ENCODE assay signal across 10 mouse cellular contexts in genomic region chr16:17776828-17777227, GRCm38 (mm10). TPM values are rescaled to one million over a fixed set of nuclear protein-coding genes. Genes with fewer than 3 reads are reported as not detected.
A peak's percentile ranks its signal among the peaks of the same experiment; 100 is the strongest.
DNase-seq lines count a peak whose midpoint lies in the region; ATAC-seq and TF ChIP-seq lines count a peak whose summit lies in the region.
"Had no signal": no experiment of that assay in that cellular context is flagged by ENCODE, and none has a peak within 500 bp of the region (broad histone marks: within the 10 kb centered on the region; RNA-seq: fewer than 3 reads in every experiment).

No protein-coding gene starts in this region.

- no peak overlapping the region for H3K4me3 ChIP-seq in G1E (ENCODE audit: low read depth, low read length)
- H3K4me3 ChIP-seq in forebrain, embryonic 15.5 days, result no peak overlapping the region
- H3K4me3 ChIP-seq: heart, embryonic 13.5 days; megakaryocyte, embryonic 14.5 days had no signal

- peak; percentile 55 to 56 for DNase-seq in cerebellum, adult 18-20 months
- DNase-seq in cerebellum, adult 9-11 months, result no peak
- peak; percentile 42 to 51 for DNase-seq in layer of hippocampus, postnatal 10 days (ENCODE audit: low spot score in 2 of 2)
- DNase-seq in layer of hippocampus, adult 9-10 months (ENCODE audit: low spot score), result no peak
- no peak for DNase-seq in G1E (ENCODE audit: low spot score)
- DNase-seq in kidney, postnatal 4 days, result peak; percentile 75 to 78

- no peaks in the 10 kb centered on the region for H3K9me3 ChIP-seq in G1E (replicated peaks)
- H3K9me3 ChIP-seq in forebrain, embryonic 15.5 days, result no peaks in the 10 kb centered on the region
- H3K9me3 ChIP-seq: heart, embryonic 13.5 days; megakaryocyte, embryonic 14.5 days had no signal

- no peaks in the 10 kb centered on the region for H3K4me1 ChIP-seq in G1E (ENCODE audit: insufficient read depth, low read depth, low read length)
- no peaks in the 10 kb centered on the region for H3K4me1 ChIP-seq in forebrain, embryonic 15.5 days

- no peak overlapping the region for H3K4me2 ChIP-seq in forebrain, embryonic 15.5 days (replicated peaks)
- H3K4me2 ChIP-seq: heart, embryonic 13.5 days had no signal

- peak; percentile 67; the same call in 1 of the 2 replicates for TF ChIP-seq CTCF in G1E (IDR thresholded peaks at IDR 0.05; ENCODE audit: low read depth, low read length)

- no peak overlapping the region for H3K9ac ChIP-seq in forebrain, embryonic 15.5 days (replicated peaks)
- H3K9ac ChIP-seq: heart, embryonic 13.5 days had no signal

- no peak overlapping the region for H3K27ac ChIP-seq in forebrain, embryonic 15.5 days (replicated peaks)
- H3K27ac ChIP-seq: heart, embryonic 13.5 days had no signal

- no peak for ATAC-seq in G1E (ENCODE audit: extremely low read depth, insufficient number of reproducible peaks, low FRiP score, poor library complexity, severe bottlenecking)
- no peak for ATAC-seq in inflammation-experienced regulatory T-cells, adult 6 months
- no peak for ATAC-seq in forebrain, embryonic 15.5 days (replicated peaks)

- H3K36me3 ChIP-seq in G1E (replicated peaks), result no peaks in the 10 kb centered on the region
- H3K36me3 ChIP-seq in forebrain, embryonic 15.5 days, result peaks cover 50% of the 10 kb centered on the region

- H3K27me3 ChIP-seq in G1E (ENCODE audit: insufficient read depth, low read length), result peaks cover 37% of the 10 kb centered on the region
- no peaks in the 10 kb centered on the region for H3K27me3 ChIP-seq in forebrain, embryonic 15.5 days
- H3K27me3 ChIP-seq: heart, embryonic 13.5 days had no signal

- 64% methylated on average over 11 of the region's 11 CpGs for WGBS in forebrain, embryonic 15.5 days

RNA-seq across cellular contexts. Expression of gene Klhl22, which starts 17.4 kb away (rescaled TPM):
- total RNA-seq in layer of hippocampus, postnatal 10 days (2021), result 100 to 1,000 TPM; 108 TPM
- total RNA-seq in G1E (2014; fragmentation: Nextera tagmentation) (not detected in 2 replicates), G1E (2017) (0.06 and 2.1 TPM in 2 replicates)
- not detected in 2 replicates for polyA plus RNA-seq in G1E (2012)
- polyA plus RNA-seq in inflammation-experienced regulatory T-cells, adult 6 months (2017; shearing (Covaris generic)), result 10 to 100 TPM; 11.8 to 28.7 (median 13.4) TPM
- polyA plus RNA-seq in forebrain, embryonic 15.5 days (2015; fragmentation: Nextera tagmentation; extraction: Ambion mirVana), result 69.7 and 72.1 TPM in 2 replicates

RNA-seq across cellular contexts. Expression of gene Scarf2, which starts 20.3 kb away (rescaled TPM):
- total RNA-seq in layer of hippocampus, postnatal 10 days (2021), result 1 to 10 TPM; 4.7 to 5.0 TPM
- total RNA-seq in G1E (2014; fragmentation: Nextera tagmentation), result not detected in 2 replicates
- 0.06 TPM in 1 of 2 replicates, not detected in the other for total RNA-seq in G1E (2017)
- not detected in 2 replicates for polyA plus RNA-seq in G1E (2012)
- polyA plus RNA-seq in inflammation-experienced regulatory T-cells, adult 6 months (2017; shearing (Covaris generic)), result not detected
- 1.3 TPM in 2 replicates for polyA plus RNA-seq in forebrain, embryonic 15.5 days (2015; fragmentation: Nextera tagmentation; extraction: Ambion mirVana)

RNA-seq across cellular contexts. Expression of gene Med15, which starts 44.1 kb away (rescaled TPM):
- total RNA-seq in layer of hippocampus, postnatal 10 days (2021), result 10 to 100 TPM; 66.2 to 69.6 TPM
- total RNA-seq in G1E (2014; fragmentation: Nextera tagmentation) (80.8 and 97.0 TPM in 2 replicates), G1E (2017) (20.3 and 23.4 TPM in 2 replicates)
- polyA plus RNA-seq in G1E (2012), result 221 and 227 TPM in 2 replicates
- polyA plus RNA-seq in inflammation-experienced regulatory T-cells, adult 6 months (2017; shearing (Covaris generic)), result 100 to 1,000 TPM in 1 of 3 experiments, 10 to 100 TPM in 2; 69.3 to 109 (median 71.8) TPM
- 44.9 and 48.2 TPM in 2 replicates for polyA plus RNA-seq in forebrain, embryonic 15.5 days (2015; fragmentation: Nextera tagmentation; extraction: Ambion mirVana)

RNA-seq across cellular contexts. Expression of gene B830017H08Rik, which starts 56.1 kb away (rescaled TPM):
- total RNA-seq in layer of hippocampus, postnatal 10 days (2021), result 1 to 10 TPM; 4.5 to 5.8 TPM
- total RNA-seq in G1E (2014; fragmentation: Nextera tagmentation) (not detected in 2 replicates), G1E (2017) (0.33 TPM in 1 of 2 replicates, not detected in the other)
- polyA plus RNA-seq in G1E (2012), result 0.17 and 0.23 TPM in 2 replicates
- not detected for polyA plus RNA-seq in inflammation-experienced regulatory T-cells, adult 6 months (2017; shearing (Covaris generic))
- polyA plus RNA-seq in forebrain, embryonic 15.5 days (2015; fragmentation: Nextera tagmentation; extraction: Ambion mirVana), result 0.93 and 1.3 TPM in 2 replicates
- polyA plus RNA-seq: heart, embryonic 13.5 days had no signal

Comparison
In these comparisons a context has a peak if more than half of its experiments do, and no peak if none do; other contexts are left out.
1. DNase-seq: peak in cerebellum, adult 18-20 months (2 of 2), layer of hippocampus, postnatal 10 days (2 of 2) and kidney, postnatal 4 days (2 of 2); none in cerebellum, adult 9-11 months (single experiment), layer of hippocampus, adult 9-10 months (single experiment) and G1E (single experiment).
2. RNA of gene Klhl22, which starts 17.4 kb away (polyA plus RNA-seq): 69.7 to 72.1 TPM in forebrain, embryonic 15.5 days and 11.8 to 28.7 TPM in inflammation-experienced regulatory T-cells, adult 6 months; not detected in G1E; every median in the first group is over 10 times any median in the second.